Mouse (Mus musculus) ES-E14 (cell line): ENCODE measurements around the gene Ppp2r5a.

Experiments
- MAFK ChIP-seq: IDR thresholded peaks from 2 replicates; pipeline ENCODE4 v1.6.1; 2014; ENCODE audit warnings: mild to moderate bottlenecking, low read depth, low read length, inconsistent platforms; ENCODE audit not compliant: insufficient read depth
- ZC3H11A ChIP-seq: IDR thresholded peaks from 2 replicates; pipeline ENCODE4 v1.6.1; 2012; ENCODE audit warnings: low read depth, mild to moderate bottlenecking, inconsistent platforms, low read length, borderline replicate concordance

DNA sequence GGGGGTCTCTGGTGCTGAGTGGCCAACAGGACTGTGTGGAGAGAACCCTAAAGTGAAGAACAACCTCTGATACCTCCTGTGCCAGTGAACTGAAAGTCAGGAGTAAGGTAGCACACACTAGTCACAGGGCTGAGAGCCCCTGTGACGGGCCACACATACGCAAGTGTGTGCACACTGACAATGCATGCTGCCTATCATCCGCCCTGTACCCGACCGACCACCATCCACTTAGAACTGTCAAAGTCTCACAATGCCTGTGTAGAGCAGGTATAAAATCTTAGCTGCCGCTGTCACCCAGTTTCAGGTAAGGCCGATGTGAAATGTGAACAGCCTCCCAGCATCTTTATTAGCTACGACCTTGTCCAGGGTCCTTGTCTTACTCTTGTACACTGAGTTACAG is 3.4 kb upstream of the Ppp2r5a start:
- no peak for TF ChIP-seq ZC3H11A
- TF ChIP-seq MAFK, result no peak
